Mouse (Mus musculus): Measurements from ENCODE around the gene Atp5g1.

DNA sequence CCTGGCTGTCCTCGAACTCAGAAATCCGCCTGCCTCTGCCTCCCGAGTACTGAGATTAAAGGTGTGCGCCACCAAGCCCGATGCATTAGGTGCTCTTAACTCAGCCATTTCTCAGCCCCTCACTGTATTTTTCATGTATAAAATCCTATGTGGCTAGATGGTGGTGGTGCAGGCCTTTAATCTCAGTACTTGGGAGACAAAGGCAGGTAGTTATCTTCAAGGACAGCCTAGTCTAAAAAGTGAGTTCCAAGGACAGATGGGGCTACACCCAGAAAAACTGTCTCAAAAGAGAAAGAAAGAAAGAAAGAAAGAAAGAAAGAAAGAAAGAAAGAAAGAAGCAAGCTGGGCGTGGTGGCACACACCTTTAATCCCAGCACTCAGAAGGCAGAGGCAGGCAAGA lies 39.9 kb upstream of the Atp5g1 start:
- TF ChIP-seq GATA1 (IDR thresholded peaks at IDR 0.05; ENCODE audit: borderline replicate concordance, low read length) (no peak), FLI1 (IDR thresholded peaks at IDR 0.05; ENCODE audit: low read length) (no peak)
